Mouse (Mus musculus): ENCODE data around the gene Scoc. TPM values are rescaled to one million over a fixed set of nuclear protein-coding genes. Genes with fewer than 3 reads are reported as not detected.

Scoc gene
- polyA plus RNA-seq, 1 experiment from 2014 or later: 84.8 TPM

DNA sequence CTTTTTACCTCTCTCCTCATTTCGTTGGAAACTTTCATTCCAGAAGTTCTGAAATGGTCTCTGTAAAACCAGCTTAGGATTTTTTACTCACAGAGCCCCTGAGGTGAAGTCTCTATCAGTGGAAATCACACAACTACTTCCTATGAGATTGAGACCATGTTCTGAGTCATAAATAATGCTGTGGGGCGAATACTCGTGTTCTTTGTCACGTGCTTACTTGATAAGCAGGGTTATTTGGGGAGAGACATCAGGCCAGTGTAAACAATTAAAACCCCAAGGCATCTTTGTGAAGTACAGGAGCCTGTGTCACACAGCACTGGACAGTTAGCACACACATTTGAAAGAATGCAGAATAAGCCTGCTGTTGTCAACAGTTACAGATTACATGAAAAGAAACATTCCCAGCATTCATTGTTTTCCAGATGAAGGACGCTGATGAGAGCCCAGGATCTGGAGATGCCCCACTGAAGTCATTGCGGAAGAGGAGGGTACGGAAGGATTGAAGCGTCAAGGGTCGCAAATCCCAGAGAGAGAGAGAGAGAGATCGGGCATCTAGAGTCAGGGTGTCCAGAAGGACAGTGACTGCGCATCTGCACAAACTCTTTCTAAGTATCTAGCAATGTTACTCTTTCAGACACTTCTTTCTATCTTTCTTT is 32.0 kb downstream of the Scoc start:
- Histone ChIP-seq H3K4me2 (0 out of 2 replicates have a peak overlapping the region, but pooled peaks have one; percentile 14), H3K4me3 (no peak overlapping the region), H3K36me3 (no peaks in the 10 kb centered on the region), H3K9ac (peak overlapping the region; percentile 44; the same call in 1 of the 2 replicates), H3K4me1 (peaks cover 85% of the 10 kb centered on the region), H3K27me3 (replicated peaks) (no peaks in the 10 kb centered on the region), H3K9me3 (replicated peaks) (no peaks in the 10 kb centered on the region), H3K27ac (peak overlapping the region; percentile 78)
- 63% methylated on average over 11 of the region's 11 CpGs for WGBS (ENCODE audit: insufficient replicate concordance)
- ATAC-seq: no peak

DNA sequence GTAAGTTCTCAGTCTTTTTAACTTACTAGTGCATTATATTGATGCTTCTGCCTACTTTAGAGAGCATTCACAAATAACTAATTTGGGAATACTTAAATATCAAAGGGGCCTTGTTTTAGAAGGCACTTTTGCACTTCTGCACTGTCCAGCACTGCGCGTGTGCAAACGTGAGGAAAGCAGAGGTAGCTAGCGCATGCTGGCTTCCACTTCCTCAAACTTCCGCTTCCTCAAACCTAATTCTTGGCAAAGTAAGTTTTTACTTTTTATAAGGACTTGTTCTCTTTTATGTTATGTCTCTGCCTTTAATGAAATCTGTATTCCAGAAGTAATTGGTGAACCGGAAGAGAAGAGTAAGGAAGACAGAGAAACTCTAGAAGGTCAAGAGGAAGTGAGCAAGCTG is 33.0 kb downstream of the Scoc start:
- Histone ChIP-seq H3K9ac (no peak overlapping the region), H3K36me3 (no peaks in the 10 kb centered on the region), H3K4me3 (no peak overlapping the region), H3K27me3 (replicated peaks) (no peaks in the 10 kb centered on the region), H3K4me1 (peaks cover 88% of the 10 kb centered on the region), H3K4me2 (no peak overlapping the region), H3K27ac (peak overlapping the region; percentile 96), H3K9me3 (replicated peaks) (no peaks in the 10 kb centered on the region)
- 77% methylated on average over 6 of the region's 6 CpGs for WGBS (ENCODE audit: insufficient replicate concordance)
- no peak for ATAC-seq

GRCm38 (mm10) chr8:83423032-83423825 is 35.0 kb downstream of the Scoc start:
- Histone ChIP-seq H3K27me3 (replicated peaks) (no peaks in the 10 kb centered on the region), H3K36me3 (no peaks in the 10 kb centered on the region), H3K27ac (peak overlapping the region; percentile 96), H3K4me1 (peaks cover 73% of the 10 kb centered on the region), H3K9ac (peak overlapping the region; percentile 60), H3K4me3 (peak overlapping the region; percentile 19; the same call in 1 of the 2 replicates), H3K9me3 (replicated peaks) (no peaks in the 10 kb centered on the region), H3K4me2 (peak overlapping the region; percentile 66)
- peak; percentile 94 for ATAC-seq
- 22% methylated on average over 13 of the region's 13 CpGs for WGBS (ENCODE audit: insufficient replicate concordance)

GRCm38 (mm10) chr8:83421354-83421753 is 36.8 kb downstream of the Scoc start:
- Histone ChIP-seq H3K27me3 (replicated peaks) (no peaks in the 10 kb centered on the region), H3K9me3 (replicated peaks) (no peaks in the 10 kb centered on the region), H3K4me1 (peaks cover 61% of the 10 kb centered on the region), H3K36me3 (no peaks in the 10 kb centered on the region), H3K9ac (no peak overlapping the region), H3K4me3 (no peak overlapping the region), H3K27ac (peak overlapping the region; percentile 32), H3K4me2 (no peak overlapping the region)
- 96% methylated on average over 1 of the region's 1 CpGs for WGBS (ENCODE audit: insufficient replicate concordance)
- ATAC-seq: no peak

- Histone ChIP-seq H3K4me1 (peaks cover 37% of the 10 kb centered on the region), H3K9me3 (replicated peaks) (no peaks in the 10 kb centered on the region), H3K27ac (peak overlapping the region; percentile 42; the same call in 1 of the 2 replicates), H3K27me3 (replicated peaks) (no peaks in the 10 kb centered on the region), H3K4me2 (no peak overlapping the region), H3K36me3 (no peaks in the 10 kb centered on the region), H3K9ac (no peak overlapping the region), H3K4me3 (no peak overlapping the region)
- ATAC-seq: no peak
- 88% methylated on average over 11 of the region's 11 CpGs for WGBS (ENCODE audit: insufficient replicate concordance)
These were observed 39.2 kb downstream of the Scoc start for GRCm38 (mm10) chr8:83418805-83419516.

GRCm38 (mm10) chr8:83417970-83418369 is 40.2 kb downstream of the Scoc start:
- no peaks in the 10 kb centered on the region for H3K36me3 ChIP-seq
- H3K27me3 ChIP-seq (replicated peaks): no peaks in the 10 kb centered on the region
- H3K4me1 ChIP-seq: peaks cover 28% of the 10 kb centered on the region
- no peak overlapping the region for H3K4me2 ChIP-seq
- no peak overlapping the region for H3K27ac ChIP-seq
- no peak overlapping the region for H3K4me3 ChIP-seq
- WGBS (ENCODE audit: insufficient replicate concordance): 29% methylated on average over 6 of the region's 6 CpGs
- H3K9me3 ChIP-seq (replicated peaks): no peaks in the 10 kb centered on the region
- ATAC-seq: no peak
- H3K9ac ChIP-seq: no peak overlapping the region

- H3K9me3 ChIP-seq (replicated peaks): no peaks in the 10 kb centered on the region
- no peak overlapping the region for H3K4me2 ChIP-seq
- peaks cover 19% of the 10 kb centered on the region for H3K4me1 ChIP-seq
- H3K36me3 ChIP-seq: no peaks in the 10 kb centered on the region
- no peak overlapping the region for H3K27ac ChIP-seq
- H3K4me3 ChIP-seq: no peak overlapping the region
- no peak overlapping the region for H3K9ac ChIP-seq
- ATAC-seq: no peak
- no peaks in the 10 kb centered on the region for H3K27me3 ChIP-seq (replicated peaks)
- 97% methylated on average over 15 of the region's 15 CpGs for WGBS (ENCODE audit: insufficient replicate concordance)
These were observed 41.3 kb downstream of the Scoc start for GRCm38 (mm10) chr8:83416878-83417277.

DNA sequence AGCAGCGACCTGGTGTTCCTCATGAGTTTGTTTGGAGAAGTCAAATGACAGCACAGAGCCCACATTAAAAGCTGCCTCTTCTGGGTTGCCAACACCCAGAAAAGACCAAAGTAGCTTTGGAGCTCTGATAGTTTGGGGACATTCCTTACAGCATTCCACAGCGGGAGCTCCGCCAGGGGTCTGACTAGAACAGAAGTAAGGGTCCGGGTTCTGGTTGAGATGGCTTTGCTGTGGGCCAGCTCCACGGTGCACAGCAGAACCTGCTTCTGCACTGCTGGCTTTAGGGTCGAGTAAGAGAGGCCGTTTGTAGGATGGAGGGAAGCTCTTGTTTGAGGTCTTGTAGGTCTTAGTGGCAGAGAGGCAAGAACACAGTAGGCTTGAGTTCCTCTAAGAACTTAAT is 49.7 kb downstream of the Scoc start:
- Histone ChIP-seq H3K4me2 (no peak overlapping the region), H3K9me3 (replicated peaks) (no peaks in the 10 kb centered on the region), H3K27ac (no peak overlapping the region), H3K9ac (no peak overlapping the region), H3K4me1 (peaks cover 25% of the 10 kb centered on the region), H3K4me3 (no peak overlapping the region), H3K36me3 (no peaks in the 10 kb centered on the region), H3K27me3 (replicated peaks) (no peaks in the 10 kb centered on the region)
- 63% methylated on average over 7 of the region's 7 CpGs for WGBS (ENCODE audit: insufficient replicate concordance)
- ATAC-seq: no peak

DNA sequence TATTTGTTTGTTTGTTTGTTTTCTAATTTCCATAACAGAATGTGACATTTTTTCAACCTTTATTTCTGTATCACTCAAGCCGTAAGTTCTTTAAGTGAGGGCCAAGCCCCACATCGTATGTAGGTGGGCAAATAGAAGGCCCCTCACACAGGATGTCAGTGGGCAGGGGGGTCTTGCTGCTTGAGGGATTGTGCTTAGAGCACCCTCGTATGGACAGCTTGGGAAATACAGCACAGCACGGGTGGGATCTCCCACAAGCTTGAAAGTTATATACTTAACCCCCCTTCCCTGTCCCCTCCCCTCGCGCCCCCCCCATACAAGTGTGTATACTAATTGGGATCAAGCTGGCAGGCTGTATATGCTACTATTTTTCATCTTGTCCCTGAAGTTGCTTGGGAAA is 51.4 kb downstream of the Scoc start:
- no peak overlapping the region for H3K27ac ChIP-seq
- no peak overlapping the region for H3K4me2 ChIP-seq
- no peak overlapping the region for H3K9ac ChIP-seq
- H3K27me3 ChIP-seq (replicated peaks): no peaks in the 10 kb centered on the region
- peaks cover 25% of the 10 kb centered on the region for H3K4me1 ChIP-seq
- no peaks in the 10 kb centered on the region for H3K9me3 ChIP-seq (replicated peaks)
- ATAC-seq: no peak
- H3K4me3 ChIP-seq: no peak overlapping the region
- WGBS (ENCODE audit: insufficient replicate concordance): 33% methylated on average over 6 of the region's 6 CpGs
- no peaks in the 10 kb centered on the region for H3K36me3 ChIP-seq

DNA sequence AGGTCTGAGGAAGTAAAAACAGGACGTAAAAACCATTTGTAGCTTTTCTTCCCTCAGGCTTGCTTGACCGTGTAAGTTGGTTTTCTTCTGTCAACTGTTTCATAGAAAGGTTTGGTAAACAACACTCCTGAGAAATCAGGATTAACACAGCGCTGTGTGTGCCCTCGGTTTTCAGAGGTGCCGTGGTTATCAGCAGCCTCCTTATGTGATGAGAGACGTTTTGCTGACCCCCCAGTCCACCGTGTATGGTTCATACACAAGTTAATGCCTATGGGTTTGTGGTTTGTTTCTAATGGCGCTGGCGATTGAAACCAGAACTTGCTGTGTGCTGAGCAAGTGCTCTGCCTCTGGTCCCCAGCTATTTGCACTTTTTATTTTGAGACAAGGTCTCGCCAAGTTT is 52.6 kb downstream of the Scoc start:
- WGBS (ENCODE audit: insufficient replicate concordance): 31% methylated on average over 10 of the region's 10 CpGs

DNA sequence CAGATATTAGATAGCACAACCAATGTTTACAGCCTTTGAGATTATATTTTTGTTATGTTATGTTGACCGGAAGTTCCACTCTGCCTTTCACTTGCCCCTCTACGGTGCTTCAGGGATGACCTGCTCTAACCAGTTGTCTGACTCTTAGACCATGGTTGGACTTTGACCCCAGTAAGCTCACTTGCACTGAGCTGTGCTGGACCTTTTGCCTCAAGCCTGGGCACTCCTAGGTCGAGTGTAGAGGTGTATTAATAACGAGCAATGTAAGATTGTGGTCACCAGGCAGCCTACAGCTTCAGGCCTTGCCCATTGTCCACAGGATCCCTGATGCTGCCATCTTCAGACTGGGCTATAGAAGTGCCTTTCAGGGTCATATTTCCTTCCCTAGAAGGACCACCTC is 60.5 kb downstream of the Scoc start:
- Histone ChIP-seq H3K9me3 (replicated peaks) (no peaks in the 10 kb centered on the region), H3K4me2 (no peak overlapping the region), H3K4me1 (no peaks in the 10 kb centered on the region), H3K9ac (no peak overlapping the region), H3K27me3 (replicated peaks) (no peaks in the 10 kb centered on the region), H3K36me3 (no peaks in the 10 kb centered on the region), H3K27ac (no peak overlapping the region), H3K4me3 (no peak overlapping the region)
- ATAC-seq: no peak
- 58% methylated on average over 4 of the region's 4 CpGs for WGBS (ENCODE audit: insufficient replicate concordance)

More for the DNA sequence above, 52.6 kb downstream of the Scoc start:
- Histone ChIP-seq H3K4me2 (peak overlapping the region; percentile 47), H3K4me1 (peaks cover 25% of the 10 kb centered on the region), H3K27ac (peak overlapping the region; percentile 54), H3K36me3 (no peaks in the 10 kb centered on the region), H3K9ac (peak overlapping the region; percentile 52; the same call in 1 of the 2 replicates), H3K27me3 (replicated peaks) (no peaks in the 10 kb centered on the region), H3K4me3 (no peak overlapping the region), H3K9me3 (replicated peaks) (no peaks in the 10 kb centered on the region)
- peak; percentile 89 for ATAC-seq

- Histone ChIP-seq H3K4me3 (no peak overlapping the region), H3K9ac (no peak overlapping the region), H3K4me1 (no peaks in the 10 kb centered on the region), H3K4me2 (no peak overlapping the region), H3K36me3 (no peaks in the 10 kb centered on the region), H3K27ac (no peak overlapping the region), H3K27me3 (replicated peaks) (peaks cover 9% of the 10 kb centered on the region), H3K9me3 (replicated peaks) (no peaks in the 10 kb centered on the region)
- ATAC-seq: no peak
- 71% methylated on average over 6 of the region's 6 CpGs for WGBS (ENCODE audit: insufficient replicate concordance)
These were observed 61.5 kb downstream of the Scoc start for GRCm38 (mm10) chr8:83396680-83397079.
